Mouse (Mus musculus) neural tube, embryonic 11.5 days (tissue): ENCODE data around the gene Ccnj. TPM values are rescaled to one million over a fixed set of nuclear protein-coding genes. Genes with fewer than 3 reads are reported as not detected.

Experiments used
- ATAC-seq: fragments of 200-750 bp; cut with Nextera tagmentation; 2 replicates; pipeline ENCODE4 v1.8.0; 2017; ENCODE audit warnings: moderate number of reproducible peaks, mild to moderate bottlenecking, moderate TSS enrichment, moderate library complexity; ENCODE audit not compliant: insufficient read depth, low FRiP score, low TSS enrichment
- DNase-seq: peaks from one replicate; pipeline ENCODE4 v3.0.0-alpha.2; 2015; ENCODE audit warnings: low spot score
- H3K27ac ChIP-seq: fragments of 300-500 bp; sonication (generic); 2 replicates; pipeline ENCODE4 v1.5.1; 2014; ENCODE audit warnings: low read depth, mild to moderate bottlenecking, low read length
- H3K27me3 ChIP-seq: fragments of 300-500 bp; sonication (generic); 2 replicates; pipeline ENCODE4 v1.6.1; 2014; ENCODE audit warnings: mild to moderate bottlenecking, low read length, mixed read lengths; ENCODE audit not compliant: control insufficient read depth, insufficient read depth
- H3K36me3 ChIP-seq: fragments of 300-500 bp; sonication (generic); 2 replicates; pipeline ENCODE4 v1.6.1; 2014; ENCODE audit warnings: mild to moderate bottlenecking, low read length, moderate library complexity, mixed read lengths; ENCODE audit not compliant: control insufficient read depth, insufficient read depth
- H3K4me1 ChIP-seq: fragments of 300-500 bp; sonication (generic); 2 replicates; pipeline ENCODE4 v1.6.1; 2014; ENCODE audit warnings: low read length, mixed read lengths; ENCODE audit not compliant: control insufficient read depth, insufficient read depth
- H3K4me2 ChIP-seq: fragments of 300-500 bp; sonication (generic); 2 replicates; pipeline ENCODE4 v1.6.1; 2014; ENCODE audit warnings: low read depth, mild to moderate bottlenecking, moderate library complexity
- H3K4me3 ChIP-seq: fragments of 300-500 bp; sonication (generic); 2 replicates; pipeline ENCODE4 v1.5.1; 2014; ENCODE audit warnings: low read depth, low read length
- H3K9ac ChIP-seq: fragments of 300-500 bp; sonication (generic); 2 replicates; pipeline ENCODE4 v1.6.1; 2014; ENCODE audit warnings: mild to moderate bottlenecking, low read length
- H3K9me3 ChIP-seq: fragments of 300-500 bp; sonication (generic); 2 replicates; pipeline ENCODE4 v1.6.1; 2016; ENCODE audit warnings: low read length; ENCODE audit not compliant: control insufficient read depth
- WGBS: fragments of 180-500 bp; shearing (Covaris S2); extraction: QIAGEN DNeasy Blood & Tissue Kit; methylation state at CpG from one replicate; pipeline ENCODE4 v1.1.7; 2014; 5-methylcytosine and 5-hydroxymethylcytosine counted together
- polyA plus RNA-seq: library from polyadenylated mRNA; unstranded; fragments of >200 nt; fragmentation: Nextera tagmentation; extraction: Ambion mirVana; gene quantifications from 2 replicates; pipeline ENCODE4 v1.2.1, GENCODE M21; 2014

Ccnj gene
- polyA plus RNA-seq, 1 experiment from 2014 or later = 38.3 TPM

- H3K4me1 ChIP-seq = no peaks in the 10 kb centered on the region
- no peaks in the 10 kb centered on the region for H3K36me3 ChIP-seq
- H3K4me2 ChIP-seq = no peak overlapping the region
- 89% methylated on average over 7 of the region's 7 CpGs for WGBS
- ATAC-seq (no peak), DNase-seq (no peak)
- no peak overlapping the region for H3K9ac ChIP-seq
- H3K9me3 ChIP-seq = no peaks in the 10 kb centered on the region
- no peaks in the 10 kb centered on the region for H3K27me3 ChIP-seq
- no peak overlapping the region for H3K27ac ChIP-seq
- no peak overlapping the region for H3K4me3 ChIP-seq
Observed at GRCm38 (mm10) chr19:40815645-40816183, 15.4 kb upstream of the Ccnj start.

- WGBS = 89% methylated on average over 6 of the region's 6 CpGs
Observed at GRCm38 (mm10) chr19:40817901-40818532, 13.1 kb upstream of the Ccnj start.

GRCm38 (mm10) chr19:40818764-40819163 lies 12.3 kb upstream of the Ccnj start:
- H3K27me3 ChIP-seq = no peaks in the 10 kb centered on the region
- H3K27ac ChIP-seq = no peak overlapping the region
- WGBS = 87% methylated on average over 7 of the region's 7 CpGs
- no peak for DNase-seq
- no peaks in the 10 kb centered on the region for H3K9me3 ChIP-seq
- no peak for ATAC-seq
- H3K4me3 ChIP-seq = no peak overlapping the region
- no peaks in the 10 kb centered on the region for H3K36me3 ChIP-seq
- no peak overlapping the region for H3K4me2 ChIP-seq
- H3K4me1 ChIP-seq = no peaks in the 10 kb centered on the region
- no peak overlapping the region for H3K9ac ChIP-seq

More at GRCm38 (mm10) chr19:40817901-40818532, 13.1 kb upstream of the Ccnj start:
- Histone ChIP-seq H3K36me3 (no peaks in the 10 kb centered on the region), H3K27me3 (no peaks in the 10 kb centered on the region), H3K27ac (no peak overlapping the region), H3K9me3 (no peaks in the 10 kb centered on the region), H3K9ac (no peak overlapping the region), H3K4me1 (no peaks in the 10 kb centered on the region), H3K4me3 (no peak overlapping the region), H3K4me2 (no peak overlapping the region)
- ATAC-seq (no peak), DNase-seq (no peak)

- DNase-seq (no peak), ATAC-seq (no peak)
- no peaks in the 10 kb centered on the region for H3K36me3 ChIP-seq
- H3K27me3 ChIP-seq = no peaks in the 10 kb centered on the region
- H3K27ac ChIP-seq = no peak overlapping the region
- no peaks in the 10 kb centered on the region for H3K4me1 ChIP-seq
- no peak overlapping the region for H3K9ac ChIP-seq
- WGBS = 75% methylated on average over 4 of the region's 4 CpGs
- H3K4me3 ChIP-seq = no peak overlapping the region
- H3K9me3 ChIP-seq = no peaks in the 10 kb centered on the region
- no peak overlapping the region for H3K4me2 ChIP-seq
Observed at GRCm38 (mm10) chr19:40821306-40821825, 9.7 kb upstream of the Ccnj start.

- H3K27ac ChIP-seq = no peak overlapping the region
- H3K4me1 ChIP-seq = no peaks in the 10 kb centered on the region
- H3K4me3 ChIP-seq = no peak overlapping the region
- DNase-seq = no peak
- no peak overlapping the region for H3K4me2 ChIP-seq
- H3K9me3 ChIP-seq = no peaks in the 10 kb centered on the region
- H3K9ac ChIP-seq = no peak overlapping the region
- no peaks in the 10 kb centered on the region for H3K27me3 ChIP-seq
- no peak for ATAC-seq
- no peaks in the 10 kb centered on the region for H3K36me3 ChIP-seq
- WGBS = 81% methylated on average over 5 of the region's 5 CpGs
Observed at GRCm38 (mm10) chr19:40825636-40826035, 5.4 kb upstream of the Ccnj start.

GRCm38 (mm10) chr19:40826735-40827134 lies 4.3 kb upstream of the Ccnj start:
- WGBS = 84% methylated on average over 7 of the region's 7 CpGs
- Histone ChIP-seq H3K9me3 (no peaks in the 10 kb centered on the region), H3K27ac (no peak overlapping the region), H3K27me3 (no peaks in the 10 kb centered on the region), H3K4me3 (no peak overlapping the region), H3K36me3 (no peaks in the 10 kb centered on the region), H3K9ac (no peak overlapping the region), H3K4me2 (no peak overlapping the region), H3K4me1 (no peaks in the 10 kb centered on the region)
- DNase-seq = no peak
- no peak for ATAC-seq

- H3K4me2 ChIP-seq = peak overlapping the region; percentile 78
- H3K27ac ChIP-seq = no peak overlapping the region
- H3K36me3 ChIP-seq = no peaks in the 10 kb centered on the region
- peak overlapping the region; percentile 89 for H3K9ac ChIP-seq
- no peaks in the 10 kb centered on the region for H3K9me3 ChIP-seq
- H3K4me1 ChIP-seq = peaks cover 19% of the 10 kb centered on the region
- no peaks in the 10 kb centered on the region for H3K27me3 ChIP-seq
- ATAC-seq (no peak), DNase-seq (no peak)
- 54% methylated on average over 7 of the region's 7 CpGs for WGBS
- peak overlapping the region; percentile 79 for H3K4me3 ChIP-seq
Observed at GRCm38 (mm10) chr19:40830198-40830597, 881 bp upstream of the Ccnj start.

- Histone ChIP-seq H3K4me1 (peaks cover 19% of the 10 kb centered on the region), H3K27ac (peak overlapping the region; percentile 94), H3K4me3 (peak overlapping the region; percentile 79), H3K4me2 (peak overlapping the region; percentile 78), H3K27me3 (no peaks in the 10 kb centered on the region), H3K9me3 (no peaks in the 10 kb centered on the region), H3K9ac (peak overlapping the region; percentile 89), H3K36me3 (no peaks in the 10 kb centered on the region)
- DNase-seq (peak; percentile 71), ATAC-seq (peak; percentile 68)
- 1% methylated on average over 69 of the region's 76 CpGs for WGBS
Observed at GRCm38 (mm10) chr19:40831416-40832201, 530 bp downstream of the Ccnj start.
